Mouse (Mus musculus) right cerebral cortex, postnatal 14 days (tissue): ENCODE data around the gene Mprip.
"Not testable (repeated sequence)": the region's sequence is repeated elsewhere in the genome, so short reads cannot be mapped to it uniquely, and the experiment has no call there.

Source experiments
- DNase-seq: peaks from one replicate; pipeline ENCODE4 v3.0.0; 2022

Mprip gene

DNA sequence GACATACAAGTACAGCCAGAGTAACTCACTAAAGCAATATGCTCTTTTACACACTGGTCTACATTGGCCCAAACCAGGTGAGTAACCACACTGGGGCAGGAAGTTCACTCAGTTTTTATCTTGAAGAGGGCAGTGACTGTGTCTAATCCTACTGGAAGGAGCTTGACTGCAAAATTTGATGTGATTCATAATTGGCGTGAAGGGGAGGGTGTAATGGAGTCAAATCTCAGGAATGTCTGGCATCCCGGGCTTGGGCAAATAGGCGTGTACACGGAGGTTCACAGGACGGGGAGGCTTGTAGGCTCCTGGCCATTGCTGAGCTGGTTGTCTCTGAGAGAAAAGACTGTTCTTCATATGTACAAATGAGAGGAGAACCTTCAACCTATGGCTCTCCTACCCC, 5.8 kb upstream of the Mprip start:
- DNase-seq = no peak

DNA sequence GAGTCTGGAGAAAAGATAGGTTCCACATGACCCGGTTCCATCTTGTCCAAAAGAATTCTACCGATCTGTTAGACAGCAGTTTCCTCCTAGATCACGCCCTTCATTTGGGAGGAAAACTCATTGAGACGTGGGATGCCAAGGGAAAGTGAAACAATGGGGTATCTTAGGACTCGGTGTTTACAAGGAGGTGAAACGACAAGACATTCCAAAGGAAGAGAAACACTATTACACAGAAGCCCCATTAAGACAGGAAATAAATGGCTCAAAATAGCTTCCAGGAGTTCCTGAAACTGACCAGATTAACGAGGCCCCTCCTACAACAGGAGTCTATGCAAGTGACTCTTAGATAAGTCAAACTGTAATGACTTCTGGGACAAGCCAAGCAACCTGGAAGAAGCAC, 5.1 kb upstream of the Mprip start:
- DNase-seq = no peak

DNA sequence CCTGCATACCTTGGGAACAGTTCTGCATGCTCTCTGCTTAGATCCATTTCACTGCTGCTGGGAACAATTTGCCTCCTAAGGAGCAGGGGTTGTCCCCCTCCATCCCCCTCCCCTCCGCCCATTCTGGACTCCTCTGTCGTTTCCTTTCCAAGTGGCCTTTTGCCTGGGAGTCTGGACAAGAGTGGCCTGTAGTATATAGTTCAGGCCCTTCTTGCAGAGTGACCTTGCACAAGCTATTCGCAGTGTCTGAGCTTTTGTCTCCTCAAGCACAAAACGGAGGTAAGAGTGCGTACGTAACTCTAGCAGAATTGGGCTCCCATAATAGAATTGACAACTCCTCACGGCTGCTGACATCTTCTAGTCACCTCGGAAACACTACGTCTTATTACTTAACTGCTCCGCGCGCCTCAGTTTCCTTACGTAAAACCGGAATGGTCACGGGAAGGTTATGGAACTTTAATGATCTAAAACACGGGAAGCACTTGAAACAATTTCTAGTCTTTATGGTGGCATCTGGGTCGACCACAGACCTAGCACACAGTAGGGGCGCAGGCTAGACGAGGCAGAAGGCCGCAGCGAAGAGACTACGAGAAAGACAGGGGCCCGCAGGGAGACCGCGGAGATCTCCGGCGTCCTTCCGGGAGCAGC, 620 bp downstream of the Mprip start:
- DNase-seq = no peak

DNA sequence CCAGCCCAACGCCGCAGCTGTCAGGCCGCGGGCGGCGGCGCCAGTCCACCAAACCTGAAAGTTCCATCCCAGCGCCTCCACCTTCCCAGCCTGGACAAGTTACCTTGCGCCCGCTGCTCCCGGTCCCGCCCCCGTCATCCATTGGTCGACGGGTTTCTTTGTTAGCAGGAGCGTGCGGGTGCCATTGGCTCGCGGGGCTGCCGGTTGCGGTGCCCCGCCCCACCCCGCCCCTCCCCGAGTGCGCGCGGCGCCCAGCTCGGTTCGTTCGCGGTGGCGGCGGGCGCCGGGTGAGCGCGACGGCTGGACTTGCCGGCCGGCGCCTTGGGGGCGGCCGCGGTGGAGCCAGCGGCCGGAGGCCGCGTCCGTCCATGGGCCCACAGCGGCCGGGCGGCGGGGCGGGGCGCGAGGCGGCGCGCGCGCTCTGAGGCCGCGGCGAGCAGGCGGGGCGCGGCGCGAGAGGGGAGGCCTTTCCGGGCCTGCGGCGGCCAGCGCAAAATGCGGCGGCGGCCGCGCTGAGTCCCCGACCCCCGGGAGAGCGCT, 1.2 kb downstream of the Mprip start:
- DNase-seq = peak; percentile 95

DNA sequence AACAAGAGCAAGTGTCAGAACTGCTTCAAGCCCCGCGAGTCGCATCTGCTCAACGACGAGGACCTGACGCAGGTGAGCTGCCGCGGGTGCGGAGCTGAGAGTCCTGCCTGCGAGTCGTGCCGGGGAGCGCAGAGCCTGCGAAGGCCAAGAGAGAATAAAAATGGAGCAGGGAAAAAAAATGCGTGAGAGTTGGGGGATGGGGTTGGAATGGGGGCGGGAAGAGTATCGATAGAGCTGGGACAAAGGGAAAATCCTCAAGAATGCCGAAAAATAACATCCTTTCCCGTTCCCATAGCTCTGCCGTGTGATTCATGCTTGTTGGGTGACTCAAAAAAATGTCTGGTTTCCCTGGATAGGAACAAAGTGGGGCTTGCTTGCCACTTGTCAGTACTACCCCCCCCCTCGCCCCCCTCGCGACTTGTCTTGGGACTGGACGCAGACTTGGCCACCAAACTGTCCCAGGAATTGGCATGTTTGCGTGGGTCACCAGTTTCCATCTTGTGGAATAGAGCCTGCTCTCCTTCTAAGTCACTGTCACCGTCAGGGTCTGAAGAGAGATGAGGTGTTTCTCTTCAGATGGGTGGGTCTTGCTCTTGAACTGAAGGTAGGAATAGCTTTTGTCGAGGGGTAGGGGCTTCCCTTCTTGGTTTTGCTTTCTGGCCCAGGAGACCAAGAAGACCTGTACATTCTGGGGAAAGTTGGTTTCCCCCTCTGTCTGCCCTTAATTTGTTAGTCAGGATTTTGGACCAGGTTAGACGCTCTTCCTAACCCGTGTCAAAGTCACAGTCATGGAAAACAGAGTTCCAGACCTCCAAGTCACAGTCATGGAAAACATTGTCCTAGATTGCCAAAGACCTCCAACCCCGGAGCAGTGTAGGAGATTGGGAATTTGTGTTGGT, 2.0 kb downstream of the Mprip start:
- DNase-seq = peak; percentile 21

DNA sequence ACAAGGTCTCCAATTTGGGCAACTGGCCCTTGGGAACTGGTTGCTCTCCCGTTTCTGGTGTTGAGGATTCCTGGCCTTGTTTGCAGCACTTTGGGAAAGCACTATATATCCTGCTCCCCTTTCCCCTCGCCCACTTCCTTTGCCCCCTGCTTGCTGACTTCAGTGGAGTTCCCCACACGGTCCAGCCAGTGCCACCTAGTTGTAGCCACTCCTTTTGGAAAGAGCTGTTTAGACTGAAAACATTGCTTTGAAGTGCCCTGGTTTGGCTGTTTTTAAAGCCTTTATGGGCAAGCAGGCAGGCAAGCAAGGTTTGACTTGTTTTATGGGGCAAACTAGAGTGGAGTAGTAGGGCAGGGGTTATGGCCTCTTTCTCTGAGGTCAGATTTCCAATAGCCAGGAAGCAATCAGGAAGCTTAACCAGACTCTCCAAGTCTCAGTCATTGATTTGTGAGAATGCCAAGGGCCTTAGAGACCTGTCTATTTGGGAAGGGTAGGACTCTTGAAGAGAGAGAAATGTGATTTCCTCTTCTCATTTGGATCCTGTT, 2.7 kb downstream of the Mprip start:
- DNase-seq = no peak

DNA sequence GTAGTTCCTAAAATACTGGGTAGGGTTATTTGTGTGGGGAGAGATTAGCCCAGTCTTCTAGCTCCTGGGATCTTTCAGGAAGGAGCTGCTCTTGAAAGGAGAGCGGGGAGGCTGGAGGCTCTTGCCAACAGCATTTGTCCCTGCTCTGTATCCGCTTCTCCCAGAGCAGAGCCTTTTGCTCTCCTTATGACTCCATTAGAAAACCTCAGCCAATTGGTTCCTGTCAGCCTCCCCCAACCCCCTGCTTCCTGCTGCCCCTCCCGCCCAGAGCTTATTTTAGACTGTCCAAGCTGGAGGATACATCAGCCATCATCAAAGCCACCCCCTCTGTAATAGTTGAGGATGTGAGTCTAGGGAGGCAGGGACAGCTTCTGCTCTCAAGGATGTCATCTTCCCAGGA, 3.7 kb downstream of the Mprip start:
- peak; percentile 12 for DNase-seq

DNA sequence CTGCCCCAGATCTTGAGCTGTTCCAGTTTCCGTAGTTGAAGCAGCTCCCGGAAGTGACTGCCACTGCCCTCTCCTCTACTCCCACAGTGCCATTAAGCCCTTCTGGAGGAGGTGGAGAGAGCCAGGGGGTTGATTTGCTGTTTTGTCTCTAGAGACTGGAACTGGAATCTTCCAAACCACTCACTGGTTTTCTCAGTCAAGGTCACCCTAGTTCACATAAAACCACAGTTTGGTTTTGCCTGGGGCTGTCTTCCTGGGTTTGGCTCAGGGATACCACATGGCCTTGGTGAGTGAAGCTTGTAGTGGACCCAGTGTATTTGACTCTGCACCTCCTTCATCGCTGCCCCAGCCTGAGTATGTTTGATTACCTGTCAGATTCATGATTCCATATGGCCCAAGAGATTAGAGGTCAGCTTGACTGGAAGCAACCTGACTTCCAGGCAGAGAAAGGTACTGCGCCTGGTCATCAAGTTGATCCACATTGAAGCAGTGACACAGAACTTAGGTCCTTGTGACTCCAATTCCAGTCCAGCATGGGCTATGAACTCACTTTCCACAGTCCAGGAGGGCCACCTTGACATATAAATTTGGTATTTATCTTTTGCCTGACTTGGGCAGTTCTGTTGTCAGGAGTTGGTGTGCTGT, 10.1 kb downstream of the Mprip start:
- DNase-seq = no peak

DNA sequence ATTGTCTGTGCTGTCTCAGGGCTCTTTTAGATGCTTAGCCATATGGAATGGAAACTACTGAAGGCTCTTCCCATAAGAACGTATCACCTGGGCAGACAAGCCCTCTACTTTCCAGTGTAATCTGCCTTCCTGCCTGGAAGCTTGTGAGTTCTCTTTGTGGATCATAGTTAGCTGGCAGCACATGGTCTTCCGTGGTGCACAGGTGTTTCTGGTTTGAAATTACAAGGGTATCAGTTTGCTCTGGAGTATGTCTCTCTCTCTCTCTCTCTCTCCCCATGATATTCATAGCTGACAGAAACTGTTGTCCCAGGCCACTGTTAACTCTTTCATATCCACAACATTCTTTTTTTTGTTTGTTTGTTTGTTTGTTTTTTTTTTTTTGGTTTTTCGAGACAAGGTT, 12.9 kb downstream of the Mprip start:
- no peak for DNase-seq

DNA sequence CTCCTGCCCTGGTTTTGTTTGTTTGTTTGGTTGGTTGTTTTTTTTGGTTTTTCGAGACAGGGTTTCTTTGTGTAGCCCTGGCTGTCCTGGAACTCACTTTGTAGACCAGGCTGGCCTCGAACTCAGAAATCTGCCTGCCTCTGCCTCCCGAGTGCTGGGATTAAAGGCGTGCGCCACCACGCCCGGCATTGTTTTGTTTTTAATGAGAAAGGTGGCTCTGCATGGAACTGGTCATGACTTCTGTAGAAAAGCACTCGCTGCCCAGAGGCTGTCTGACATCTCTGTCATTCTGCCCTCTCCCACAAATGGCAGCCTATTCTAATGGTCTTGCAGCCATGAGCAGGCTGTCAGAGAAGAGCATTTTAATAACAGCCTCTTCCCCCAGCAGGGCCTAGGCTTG, 13.6 kb downstream of the Mprip start:
- not testable (repeated sequence) for DNase-seq

DNA sequence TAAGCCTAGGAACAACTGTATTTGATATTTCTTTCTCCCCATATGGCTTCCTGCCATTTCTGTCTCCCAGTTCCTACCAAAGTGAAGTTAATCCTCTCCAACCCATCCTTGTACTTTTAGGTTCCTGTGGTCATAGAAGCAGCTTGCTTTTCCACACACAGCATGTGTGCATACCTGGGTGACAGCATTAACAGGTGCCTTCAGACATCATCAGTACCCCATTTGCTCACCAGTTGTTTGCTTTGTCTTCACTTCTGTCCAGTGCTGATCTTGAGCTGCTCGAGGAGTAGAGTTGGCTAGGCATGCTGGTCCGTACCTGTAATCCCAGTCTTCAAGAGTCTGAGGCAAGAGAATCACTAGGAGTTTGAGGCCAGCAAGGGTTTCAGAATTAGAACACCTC, 16.7 kb downstream of the Mprip start:
- no peak for DNase-seq

DNA sequence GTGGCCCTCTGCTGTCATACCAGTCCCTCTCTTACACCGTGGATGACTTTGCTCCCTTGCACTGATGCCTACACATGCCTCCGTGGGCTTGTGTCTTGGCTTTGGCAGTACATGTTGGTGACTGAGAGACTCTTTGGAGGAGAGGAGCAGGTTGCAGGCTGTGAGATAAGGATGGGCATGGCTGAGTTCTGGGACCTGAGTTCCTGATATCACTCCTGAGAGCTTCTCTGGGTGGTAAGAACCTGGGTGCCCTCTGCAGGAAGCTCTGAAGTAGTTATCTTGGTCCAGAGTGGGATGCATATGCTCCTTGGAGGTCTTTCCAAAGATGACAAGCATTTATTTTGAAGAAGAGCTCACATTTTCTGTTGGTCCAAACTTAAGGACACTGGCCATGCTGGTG, 17.6 kb downstream of the Mprip start:
- no peak for DNase-seq

DNA sequence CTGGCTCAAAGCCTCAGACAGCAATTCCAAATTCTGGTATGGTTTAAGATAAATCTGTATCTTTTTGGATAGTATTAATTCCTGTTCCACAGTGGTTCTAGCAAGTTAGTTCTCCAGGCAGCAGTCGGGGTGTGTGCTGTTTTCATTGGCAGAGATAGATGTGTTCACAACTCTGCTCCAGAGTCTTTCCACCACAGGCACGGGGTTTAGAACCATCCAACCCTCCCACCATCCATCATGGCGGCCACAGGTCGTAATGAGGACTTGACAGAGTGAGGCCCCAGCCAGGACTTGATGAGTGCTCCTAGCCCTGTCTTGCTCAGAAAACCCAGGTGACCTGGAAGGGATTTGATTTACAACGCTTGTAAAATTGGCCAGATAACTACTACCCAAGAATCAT, 19.0 kb downstream of the Mprip start:
- no peak for DNase-seq

DNA sequence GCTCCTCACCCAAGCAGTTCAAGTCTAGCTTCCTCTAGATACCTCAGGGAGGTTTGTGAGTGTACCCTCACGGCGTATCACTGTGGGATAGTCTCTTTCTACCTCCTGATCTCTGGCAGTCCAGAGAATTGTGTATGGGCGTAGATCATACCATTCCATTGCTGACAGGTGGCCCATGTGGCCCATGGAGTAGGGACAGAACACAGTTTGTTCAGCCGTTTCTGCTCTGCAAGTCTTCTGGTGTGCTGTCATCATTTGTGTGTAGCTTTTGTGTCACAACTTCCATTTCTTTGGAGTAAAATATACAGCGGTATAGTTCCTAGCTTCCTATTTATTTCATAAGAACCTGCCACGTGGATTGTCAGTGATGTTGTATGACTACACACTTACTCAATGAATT, 23.9 kb downstream of the Mprip start:
- no peak for DNase-seq

DNA sequence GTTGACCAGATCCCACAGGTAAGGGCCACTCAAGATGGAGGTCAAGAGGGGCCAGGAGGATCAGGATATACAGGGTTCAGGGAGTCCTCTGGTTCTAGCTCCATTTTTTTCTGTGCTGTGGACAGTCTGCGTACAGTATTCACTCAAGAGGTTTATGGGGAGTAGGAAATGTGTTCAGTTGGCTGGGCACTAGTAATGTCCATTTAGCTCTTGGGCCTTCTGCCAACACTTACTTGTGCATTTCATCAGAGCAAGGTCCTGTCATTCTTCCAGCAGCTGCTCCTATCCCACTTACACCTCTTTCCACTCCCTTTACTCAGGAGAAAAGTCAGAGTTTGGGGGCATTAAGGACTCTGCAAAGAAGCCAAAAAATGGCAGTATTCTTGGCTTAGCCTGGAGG, 33.4 kb downstream of the Mprip start:
- no peak for DNase-seq

DNA sequence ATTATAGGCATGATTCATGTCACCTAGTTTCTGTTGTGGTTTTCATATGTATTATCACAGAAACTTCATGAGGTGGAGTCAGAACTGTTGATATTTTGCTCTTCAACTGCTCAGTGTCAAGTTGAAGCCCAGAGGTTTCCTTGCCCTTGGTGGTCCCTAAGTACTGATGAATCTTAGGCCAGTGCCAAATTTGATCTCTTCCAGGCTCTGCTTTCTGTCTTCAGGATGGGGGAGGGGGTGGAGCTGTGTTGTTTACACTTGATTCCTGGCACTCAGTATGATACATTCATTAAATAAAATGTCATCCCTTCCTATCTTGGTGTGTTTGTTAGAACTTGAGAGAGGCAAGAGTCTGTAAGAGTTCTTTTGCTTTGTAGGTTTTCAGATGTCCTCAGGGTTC, 34.4 kb downstream of the Mprip start:
- no peak for DNase-seq

DNA sequence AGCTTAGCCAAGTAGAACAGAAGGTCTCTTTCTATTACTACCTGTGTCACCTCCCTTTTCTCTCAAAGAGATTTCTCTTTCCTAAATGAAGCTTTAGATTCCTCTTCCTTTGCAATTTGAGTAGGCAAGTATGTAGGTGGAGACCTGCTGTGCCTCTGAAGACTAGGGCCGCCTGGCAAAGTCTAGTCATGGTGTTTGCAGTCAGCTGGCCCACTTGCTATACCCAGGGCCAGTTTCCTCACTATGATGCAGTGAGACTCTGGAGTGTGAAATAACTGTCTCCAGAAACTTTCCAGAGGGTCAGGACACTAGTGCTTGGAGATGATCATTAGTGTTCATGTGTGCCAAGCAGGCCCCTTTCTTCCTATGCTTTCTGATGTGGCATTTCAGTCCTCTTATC, 36.5 kb downstream of the Mprip start:
- DNase-seq = no peak

DNA sequence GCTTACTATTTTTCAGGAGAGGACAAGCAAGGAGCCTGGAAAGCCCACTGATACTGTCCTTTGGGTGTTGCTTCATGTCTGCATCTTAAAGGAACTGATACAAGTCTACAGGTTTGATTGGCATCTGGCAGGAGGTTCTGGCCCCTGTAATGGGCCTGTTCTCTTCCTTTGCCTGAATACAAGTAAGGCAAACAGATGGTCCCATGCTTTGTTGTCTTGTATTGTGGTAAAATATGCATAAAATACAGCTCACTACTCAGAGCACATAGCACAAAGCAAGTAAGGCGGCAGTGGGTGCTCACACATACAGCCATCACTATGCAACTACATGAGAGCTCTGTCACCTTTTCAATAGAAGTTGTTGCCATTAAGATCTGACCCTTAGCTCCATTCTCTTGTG, 39.7 kb downstream of the Mprip start:
- no peak for DNase-seq

DNA sequence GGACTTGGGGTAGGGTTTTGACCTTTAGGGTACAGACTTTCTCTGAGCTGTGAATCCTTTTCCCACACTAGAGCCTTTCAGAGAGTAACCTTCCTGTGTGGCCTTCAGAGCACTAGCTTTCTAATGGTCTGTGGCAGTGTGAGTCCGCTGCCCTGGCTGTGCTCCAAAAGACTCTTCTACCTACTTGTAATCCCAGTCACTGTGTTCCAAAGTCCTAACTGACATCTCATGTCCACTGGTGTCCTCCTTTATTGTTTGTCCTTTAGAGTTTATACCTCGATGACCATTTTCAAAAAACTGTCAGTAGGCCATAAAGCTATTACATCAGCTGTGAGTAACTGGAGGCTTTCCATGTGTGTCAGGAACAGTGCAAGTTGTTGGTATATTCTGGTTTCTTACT, 44.0 kb downstream of the Mprip start:
- DNase-seq = peak; percentile 13

DNA sequence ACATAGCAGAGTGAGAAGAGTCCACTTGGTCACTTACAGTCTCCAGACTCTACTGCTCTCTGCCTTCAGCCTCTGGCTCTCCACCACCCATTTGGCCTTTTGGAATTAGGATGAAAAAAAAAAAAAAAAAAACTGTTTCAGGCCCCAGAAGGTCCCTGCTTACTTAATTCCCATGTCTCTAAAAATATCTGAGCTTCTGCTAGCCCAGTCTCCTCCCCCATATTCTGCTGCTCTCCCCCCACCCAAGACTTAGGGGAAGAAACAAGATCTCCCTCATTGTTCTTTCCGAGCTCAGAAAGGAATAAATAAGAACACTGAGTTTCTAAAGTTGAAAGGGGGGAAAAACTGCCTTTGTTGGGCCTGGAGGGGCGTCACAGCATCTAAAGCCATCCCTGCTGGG, 46.4 kb downstream of the Mprip start:
- no peak for DNase-seq

DNA sequence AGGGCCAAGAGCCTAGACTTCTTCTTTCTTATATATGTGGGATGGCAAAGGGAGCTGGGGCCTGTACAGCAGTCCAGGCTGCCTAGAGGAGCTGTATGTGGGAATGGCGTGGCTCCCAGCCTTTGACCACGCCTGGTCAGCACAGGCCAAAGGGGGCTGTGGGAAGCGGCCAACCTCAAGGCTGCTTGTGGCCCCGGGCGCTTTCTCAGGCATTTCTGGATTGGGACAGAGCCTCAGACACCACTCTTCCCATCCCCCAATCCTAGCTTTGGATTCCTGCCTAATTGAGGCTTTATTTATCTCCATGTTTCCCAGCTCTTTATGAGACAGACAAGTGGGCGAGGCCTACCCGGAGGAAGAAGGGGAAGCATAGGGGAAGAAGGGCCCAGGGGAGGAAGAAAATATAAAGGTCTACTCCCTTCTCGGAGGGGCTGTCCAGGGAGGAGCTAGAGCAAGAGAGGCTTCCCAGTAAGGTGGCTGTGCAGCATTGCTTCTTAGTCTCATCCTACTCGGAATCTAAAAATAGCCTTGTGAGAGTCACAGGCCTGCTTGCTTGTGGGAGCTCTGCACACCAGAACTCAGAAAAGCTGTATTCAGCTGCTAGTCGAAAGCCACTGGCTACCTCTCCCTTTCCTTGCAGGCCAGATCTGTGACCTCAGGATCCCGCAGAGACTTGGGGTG, 47.0 kb downstream of the Mprip start:
- DNase-seq = peak; percentile 41

DNA sequence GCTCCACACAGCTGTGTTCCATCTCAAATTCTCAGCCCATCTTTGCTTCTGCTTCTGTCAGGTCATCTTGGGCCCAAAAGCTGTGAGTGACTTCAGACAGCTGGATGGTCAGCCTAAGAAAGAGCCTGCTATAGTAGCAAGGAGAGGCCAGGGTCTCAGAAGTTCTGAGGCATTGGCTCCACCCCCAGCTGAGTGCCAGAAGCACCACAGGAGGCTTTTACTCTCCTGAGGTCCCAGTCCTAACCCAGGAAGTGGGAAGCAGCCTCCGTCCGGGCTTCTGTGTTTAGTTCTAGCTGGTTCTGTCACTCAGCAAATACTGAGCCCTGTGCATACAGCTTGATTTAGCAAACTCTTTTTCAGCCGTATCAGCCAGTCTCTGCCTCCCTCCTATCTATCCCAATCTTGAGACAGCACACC, 54.3 kb downstream of the Mprip start:
- no peak for DNase-seq

DNA sequence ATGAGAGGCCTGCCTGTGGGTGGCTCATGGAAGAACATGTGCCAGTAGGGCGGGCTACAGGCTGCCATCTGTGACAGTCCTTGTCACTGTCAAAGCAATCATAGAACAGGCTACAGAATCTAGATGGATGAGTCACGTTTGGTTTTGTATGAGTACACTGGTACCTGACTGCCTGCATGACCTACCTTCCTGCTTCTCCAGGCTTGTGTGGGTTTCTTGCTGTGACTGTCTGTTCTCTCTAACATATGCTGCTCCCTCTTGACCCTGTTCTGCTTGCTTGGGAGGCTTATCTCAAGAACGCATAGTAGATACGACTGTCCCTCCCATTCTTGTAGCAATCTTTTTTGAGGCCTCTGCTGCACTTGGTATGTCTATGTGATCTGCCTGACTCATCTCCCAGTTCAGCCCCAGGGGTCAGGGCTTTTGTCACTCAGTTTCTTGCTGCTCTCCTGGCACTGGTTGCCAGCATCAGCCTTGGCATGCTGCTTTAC, 56.7 kb downstream of the Mprip start:
- DNase-seq = no peak
